Mouse (Mus musculus) naive thymus-derived CD4-positive, alpha-beta T cell, adult 2 months (primary cell): ENCODE results near the gene Pou2f3.

Source experiments
- DNase-seq: peaks from one replicate; pipeline ENCODE4 v3.0.0-alpha.2; 2011; ENCODE audit warnings: low read depth

The Pou2f3 gene

DNA sequence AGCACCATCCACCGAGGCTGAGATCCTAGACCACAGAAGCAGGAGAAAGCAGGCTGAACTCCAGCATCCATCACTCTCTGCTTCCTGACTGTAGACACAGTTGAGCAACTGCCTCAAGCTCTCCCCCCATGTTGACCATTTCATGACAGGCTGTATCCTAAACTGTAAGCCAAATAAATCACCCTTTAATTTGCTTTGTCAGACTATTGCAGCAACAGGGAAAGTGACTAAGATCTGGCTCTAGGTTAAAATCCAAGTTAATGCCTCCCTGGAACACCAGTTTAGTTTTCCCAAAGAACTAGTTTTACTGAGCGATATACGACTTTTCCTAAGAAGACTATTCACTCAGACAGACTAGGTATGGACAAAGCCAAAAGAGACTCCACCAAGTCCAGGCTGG, 131.5 kb downstream of the Pou2f3 start:
- no peak for DNase-seq

GRCm38 (mm10) chr9:43076163-43076562, 134.0 kb downstream of the Pou2f3 start:
- no peak for DNase-seq

GRCm38 (mm10) chr9:43074611-43075010, 135.6 kb downstream of the Pou2f3 start:
- no peak for DNase-seq
